Mouse (Mus musculus) CD4-positive naive resting alpha-beta T cell, adult 57 days (primary cell): ENCODE measurements around the gene Il15. TPM values are rescaled to one million over a fixed set of nuclear protein-coding genes. Genes with fewer than 3 reads are reported as not detected.

Experiments used
- total RNA-seq: library from RNA; stranded (reverse); gene quantifications from one replicate; pipeline ENCODE4 v1.2.4, GENCODE M21; 2023

Il15 gene
- 2.7 TPM for total RNA-seq

GRCm38 (mm10) chr8:82402686-82403330 lies at the start of gene Il15:
TSS of gene Il15 (minus strand) at chr8:82403222.

